Mouse (Mus musculus): Measurements from ENCODE around the gene Thrb.

Thrb gene

DNA sequence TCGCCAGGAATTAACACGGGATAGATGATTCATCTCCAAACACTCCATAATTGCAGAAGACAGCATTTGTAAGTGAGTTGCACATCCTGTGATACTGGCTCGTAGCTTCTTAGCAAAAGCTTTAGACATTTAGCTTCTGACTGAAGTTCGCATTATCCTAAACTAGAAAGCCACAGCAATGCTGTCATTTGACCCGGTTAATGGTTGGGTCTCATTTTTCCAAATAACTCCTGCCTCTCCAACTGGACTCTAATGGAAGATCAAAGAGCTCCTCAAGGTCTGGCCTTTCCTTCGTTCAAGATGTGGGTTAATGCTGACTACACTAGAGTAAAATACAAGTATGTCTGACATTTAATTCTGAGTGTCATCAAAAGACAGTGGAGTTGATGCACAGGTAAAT, 208.3 kb downstream of the Thrb start:
- DNase-seq (ENCODE audit: extremely low spot score, low read depth, low spot score) = no peak

DNA sequence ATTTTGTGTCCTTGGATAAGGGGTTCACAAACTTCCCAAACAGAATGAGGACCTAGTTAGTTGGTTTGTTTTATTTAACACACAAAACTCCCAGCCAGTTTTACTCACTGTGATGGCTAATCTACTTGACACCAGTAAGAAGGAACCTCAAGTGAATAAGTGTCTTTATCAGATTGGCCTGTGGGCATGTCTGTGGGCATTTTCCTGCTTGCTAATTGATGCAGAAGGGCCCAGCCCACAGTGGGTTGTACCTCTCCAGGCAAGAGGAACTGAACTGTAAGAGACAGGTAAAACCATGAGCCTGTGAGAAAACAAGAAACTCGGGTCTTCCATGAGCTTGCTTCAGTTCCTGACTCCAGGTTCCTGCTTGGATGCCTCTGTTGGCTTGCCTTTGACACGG, 215.9 kb downstream of the Thrb start:
- DNase-seq (ENCODE audit: extremely low spot score, low read depth, low spot score) = no peak

DNA sequence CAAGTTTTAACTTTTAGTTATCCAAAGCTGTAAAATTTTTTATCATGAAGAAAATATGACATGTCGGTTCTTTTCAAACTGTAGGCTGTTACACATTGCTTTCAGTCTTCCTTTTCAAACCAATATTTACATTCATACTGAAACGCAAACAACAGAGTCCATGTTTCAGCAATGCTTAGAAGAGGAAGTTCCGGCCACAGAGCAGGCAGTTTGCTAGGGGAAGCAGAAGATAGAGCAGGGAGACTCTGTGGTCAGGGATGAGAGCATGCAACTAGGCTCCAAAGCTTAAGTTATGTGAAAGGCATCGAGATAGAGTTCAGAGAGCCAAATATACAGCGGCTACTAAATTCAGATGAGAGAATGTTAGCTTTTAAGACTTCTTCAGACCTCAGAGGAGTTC, 219.4 kb downstream of the Thrb start:
- DNase-seq (ENCODE audit: extremely low spot score, low read depth, low spot score) = no peak

DNA sequence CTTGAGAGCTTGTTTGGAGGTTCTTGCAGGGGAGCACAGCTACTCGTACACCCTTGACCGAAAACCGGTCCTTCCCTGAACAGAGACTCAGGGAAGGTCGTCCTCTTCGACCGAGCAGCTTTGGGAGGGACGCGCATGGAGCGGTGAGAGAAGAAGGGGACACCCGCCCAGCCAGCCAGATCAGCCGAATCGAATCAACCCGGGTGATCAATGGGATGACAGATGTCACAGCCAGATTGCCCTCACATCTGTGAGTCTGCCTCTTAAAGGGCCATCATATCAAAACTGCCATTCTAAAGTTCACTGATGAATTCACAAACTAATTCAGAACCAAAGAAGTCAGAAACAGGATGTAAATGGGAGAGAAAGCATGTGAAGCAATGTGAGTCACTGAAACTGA, 224.8 kb downstream of the Thrb start:
- DNase-seq (ENCODE audit: extremely low spot score, low read depth, low spot score) = no peak

DNA sequence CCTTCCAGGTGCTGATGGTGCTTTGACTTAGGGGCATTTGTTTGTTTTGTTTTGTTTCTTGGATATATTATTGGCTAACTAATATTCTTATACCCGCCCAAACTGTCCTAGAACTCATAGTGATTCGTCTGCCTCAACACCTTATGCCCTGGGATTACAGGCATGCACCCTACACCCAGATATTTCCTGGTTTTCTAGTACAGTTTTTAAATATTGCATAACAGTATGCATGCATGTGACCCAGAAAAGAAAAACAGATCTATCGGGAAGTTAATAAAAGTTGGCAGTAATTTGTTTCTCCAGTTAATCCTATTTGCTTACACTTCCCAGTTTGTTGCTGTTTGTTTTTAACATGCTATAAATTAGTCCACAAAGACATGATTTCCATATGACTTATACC, 225.3 kb downstream of the Thrb start:
- no peak for DNase-seq (ENCODE audit: extremely low spot score, low read depth, low spot score)

DNA sequence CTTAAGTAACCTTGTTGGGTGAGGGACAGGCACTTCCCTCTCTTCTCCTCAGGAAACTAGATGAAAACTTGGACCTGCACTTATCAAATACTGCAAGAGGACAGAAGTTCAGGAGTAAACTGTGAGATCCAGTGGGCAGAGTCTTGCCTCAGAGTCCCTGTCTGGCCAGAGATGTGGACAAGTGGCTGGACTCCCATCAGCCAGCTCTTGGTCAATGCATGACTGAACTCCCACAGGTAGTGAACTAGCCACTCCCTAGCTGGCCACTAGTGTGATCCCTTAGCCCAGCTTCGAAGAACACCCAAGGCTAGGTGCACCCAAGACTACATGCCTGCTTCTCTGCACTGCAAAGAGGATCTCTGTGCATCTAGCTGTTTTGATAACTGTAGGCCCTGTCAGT, 234.7 kb downstream of the Thrb start:
- no peak for DNase-seq (ENCODE audit: extremely low spot score, low read depth, low spot score)

DNA sequence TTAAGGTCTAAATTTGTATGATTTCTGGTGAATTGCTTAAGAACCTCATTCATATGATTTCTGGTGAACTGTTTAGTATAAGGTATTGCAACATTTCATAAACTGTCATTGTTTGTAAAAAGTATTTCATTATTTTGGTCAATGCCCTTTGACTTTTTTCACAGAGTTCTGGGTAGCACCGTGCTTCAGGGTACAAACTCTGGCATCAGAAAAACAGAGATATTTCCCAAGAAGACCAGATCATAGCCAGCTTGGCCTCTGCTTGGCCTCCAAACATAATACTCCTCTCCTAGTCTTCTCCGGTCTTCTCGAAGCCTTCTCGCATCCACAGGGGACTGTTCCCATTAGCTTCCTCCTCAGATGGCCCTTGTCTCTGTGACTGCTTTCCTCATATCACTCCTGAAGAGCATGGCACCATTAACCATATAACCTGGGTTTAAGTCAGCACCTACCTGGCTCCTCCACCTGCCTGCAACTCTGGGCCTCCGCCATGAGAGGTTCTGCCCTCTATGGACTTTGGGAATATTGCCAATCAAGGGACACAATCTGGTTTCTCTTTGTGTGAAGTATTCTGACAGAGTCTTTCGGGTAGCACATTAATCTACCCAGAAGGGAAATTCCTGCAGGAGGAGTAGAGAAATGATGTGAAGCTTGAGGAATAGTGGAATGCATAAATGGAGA, 239.8 kb downstream of the Thrb start:
- DNase-seq (ENCODE audit: extremely low spot score, low read depth, low spot score) = no peak

DNA sequence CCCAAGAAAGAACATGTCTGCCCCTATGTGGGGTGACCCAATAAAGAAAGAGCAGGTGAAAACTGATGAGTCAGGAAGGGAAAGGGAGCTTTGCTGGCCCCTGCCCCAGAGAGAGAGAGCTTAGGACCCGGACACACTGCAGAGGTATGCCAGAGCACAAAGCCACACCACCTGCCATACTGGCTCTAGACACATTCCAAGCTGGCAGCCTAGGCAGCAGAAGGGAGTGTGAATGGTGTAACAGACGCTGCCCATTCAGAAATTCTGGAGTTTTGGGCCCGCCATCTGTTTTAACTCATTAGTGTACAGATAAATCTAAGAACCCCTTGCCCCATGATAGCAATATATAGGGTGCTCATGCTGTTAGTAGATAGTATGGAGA, 240.3 kb downstream of the Thrb start:
- DNase-seq (ENCODE audit: extremely low spot score, low read depth, low spot score) = no peak

DNA sequence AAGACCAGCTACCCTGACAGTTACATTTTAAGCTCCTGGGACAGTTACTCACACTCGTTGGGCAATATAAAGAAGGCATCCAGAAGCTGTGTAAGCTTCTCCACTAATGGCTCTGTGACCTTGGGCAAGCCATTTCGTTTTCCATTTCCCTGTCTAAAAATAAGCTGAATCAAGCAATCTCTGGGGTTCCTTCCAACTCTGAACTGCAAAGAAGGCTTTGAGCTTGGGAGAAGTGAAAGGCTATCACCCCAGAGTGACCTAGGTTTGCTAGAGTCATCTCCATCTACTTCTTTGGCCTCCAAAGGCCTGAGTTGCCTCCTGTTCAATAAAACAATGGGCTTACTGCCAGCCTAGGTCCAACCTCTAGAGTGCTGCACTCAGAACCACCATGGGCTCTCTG, 242.4 kb downstream of the Thrb start:
- no peak for DNase-seq (ENCODE audit: extremely low spot score, low read depth, low spot score)

DNA sequence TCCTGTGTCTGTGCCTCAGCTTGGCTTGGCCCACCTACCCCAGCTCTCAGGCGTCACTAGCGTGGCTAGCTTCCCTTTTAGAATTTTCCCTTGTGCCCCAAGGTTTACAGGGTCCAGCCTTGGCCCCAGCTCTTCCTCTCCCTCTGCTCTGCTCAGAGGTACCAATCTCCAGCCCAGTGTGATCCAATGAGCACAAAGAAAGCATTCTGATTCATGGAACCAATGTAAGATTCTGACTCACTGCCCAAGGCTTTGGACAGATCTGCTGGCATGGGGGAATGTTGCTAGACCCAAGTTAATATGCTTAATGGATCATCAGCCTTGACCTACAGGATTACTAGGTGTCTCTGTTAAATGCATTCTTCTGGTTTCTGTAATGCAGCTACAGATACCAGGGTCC, 243.1 kb downstream of the Thrb start:
- DNase-seq (ENCODE audit: extremely low spot score, low read depth, low spot score) = no peak

DNA sequence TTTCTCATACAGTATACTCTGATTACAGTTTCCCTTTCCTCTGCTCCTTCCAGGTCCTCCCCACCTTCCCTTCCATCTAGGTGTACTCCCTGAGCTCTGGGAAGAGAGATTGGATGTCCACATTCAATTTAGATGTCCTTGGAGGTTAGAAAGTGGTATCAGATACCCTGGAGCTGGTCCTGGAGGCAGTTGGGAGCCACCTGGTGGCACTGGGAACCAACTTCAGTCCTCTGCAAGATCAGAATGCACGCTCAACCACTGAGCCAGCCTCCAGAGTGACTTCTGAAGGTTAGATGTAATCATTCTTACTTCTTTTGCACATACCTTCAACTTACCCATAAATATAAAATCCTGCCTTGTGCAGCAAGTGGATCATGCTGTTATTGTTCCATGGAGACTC, 244.5 kb downstream of the Thrb start:
- no peak for DNase-seq (ENCODE audit: extremely low spot score, low read depth, low spot score)

DNA sequence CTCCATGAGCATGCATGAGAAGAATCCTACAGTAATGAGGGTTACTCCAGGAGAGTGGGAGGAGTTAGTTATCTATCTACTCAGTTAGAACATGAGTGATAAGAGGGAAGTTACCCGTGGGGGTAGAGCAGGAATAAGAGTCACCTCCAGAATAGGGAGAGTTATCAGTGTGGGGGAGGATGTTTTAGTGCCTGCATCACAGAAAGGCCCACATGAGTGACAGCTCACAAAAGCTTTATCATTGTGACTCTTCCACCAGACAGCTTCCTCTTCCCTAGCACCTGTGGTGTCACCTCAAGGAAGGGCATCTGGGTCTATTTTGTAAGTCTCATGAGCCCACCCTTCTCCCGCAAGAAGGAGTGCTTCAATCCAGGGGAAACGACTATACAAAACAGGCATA, 245.6 kb downstream of the Thrb start:
- no peak for DNase-seq (ENCODE audit: extremely low spot score, low read depth, low spot score)

DNA sequence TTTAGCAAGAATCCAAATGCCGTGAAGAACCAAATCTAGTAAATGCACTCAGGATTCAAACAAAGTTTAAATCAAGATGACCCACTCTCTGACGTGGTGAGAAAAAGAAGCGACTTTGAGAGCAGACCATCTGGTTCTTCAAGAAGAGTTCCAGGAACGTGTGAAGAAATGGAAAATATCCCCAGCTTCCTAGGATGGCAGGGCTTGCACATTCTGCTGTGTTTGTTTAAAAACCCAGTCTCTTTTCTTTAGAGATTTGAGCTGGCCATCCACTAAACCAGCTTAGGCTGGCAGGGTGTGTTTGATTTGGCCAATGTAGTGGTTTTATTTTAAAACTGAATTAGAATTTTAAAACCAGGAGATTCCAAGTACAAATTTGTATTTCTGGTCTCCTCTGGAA, 246.9 kb downstream of the Thrb start:
- no peak for DNase-seq (ENCODE audit: extremely low spot score, low read depth, low spot score)

DNA sequence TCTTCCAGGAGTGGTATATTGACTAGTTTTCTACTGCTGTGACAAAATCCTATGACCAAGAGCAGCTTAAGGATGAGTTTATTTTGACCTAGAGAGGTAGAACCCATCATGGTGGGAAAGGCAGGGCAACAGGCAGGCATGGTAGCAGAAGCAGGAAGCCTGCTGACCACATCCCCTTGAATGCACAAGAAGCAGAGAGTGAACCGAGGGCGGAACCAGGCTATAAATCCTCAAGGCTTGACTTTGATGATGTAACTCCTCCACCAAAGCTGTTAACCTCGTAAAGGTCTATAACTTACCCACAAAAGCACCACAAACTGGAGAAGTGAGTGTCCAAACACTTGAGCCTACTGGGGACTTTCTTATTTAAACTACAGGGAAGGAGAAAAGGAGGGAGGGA, 251.1 kb downstream of the Thrb start:
- no peak for DNase-seq (ENCODE audit: extremely low spot score, low read depth, low spot score)

DNA sequence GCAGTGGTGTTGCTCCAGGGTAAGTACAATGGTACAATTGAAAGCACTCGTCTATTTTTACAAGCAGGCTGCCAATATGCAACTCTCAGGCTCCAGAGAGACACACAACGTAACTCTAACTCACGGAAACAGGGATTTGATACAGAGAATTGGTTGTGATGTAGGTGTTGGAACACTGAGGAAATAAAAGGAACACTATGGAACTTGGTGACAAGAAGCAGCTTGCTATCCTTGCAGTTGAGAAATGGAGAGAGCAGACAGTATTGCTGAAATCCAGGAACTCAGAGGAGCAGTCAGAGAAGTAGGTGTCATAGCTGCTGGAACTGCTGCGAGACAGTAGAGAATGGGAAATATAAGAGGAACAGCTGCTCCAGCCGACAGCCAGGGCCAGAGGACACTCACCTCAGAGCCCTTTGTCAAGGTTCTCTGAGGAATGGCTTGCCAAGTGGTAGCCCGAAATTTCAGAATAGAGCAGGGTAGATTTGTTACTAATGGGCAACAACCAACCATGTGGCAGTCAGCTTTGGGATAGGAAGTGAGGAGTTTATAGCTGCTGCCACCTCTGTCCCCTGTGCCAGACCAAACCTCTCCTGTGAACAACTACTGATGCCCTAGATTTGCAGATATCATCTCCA, 252.6 kb downstream of the Thrb start:
- DNase-seq (ENCODE audit: extremely low spot score, low read depth, low spot score) = no peak

DNA sequence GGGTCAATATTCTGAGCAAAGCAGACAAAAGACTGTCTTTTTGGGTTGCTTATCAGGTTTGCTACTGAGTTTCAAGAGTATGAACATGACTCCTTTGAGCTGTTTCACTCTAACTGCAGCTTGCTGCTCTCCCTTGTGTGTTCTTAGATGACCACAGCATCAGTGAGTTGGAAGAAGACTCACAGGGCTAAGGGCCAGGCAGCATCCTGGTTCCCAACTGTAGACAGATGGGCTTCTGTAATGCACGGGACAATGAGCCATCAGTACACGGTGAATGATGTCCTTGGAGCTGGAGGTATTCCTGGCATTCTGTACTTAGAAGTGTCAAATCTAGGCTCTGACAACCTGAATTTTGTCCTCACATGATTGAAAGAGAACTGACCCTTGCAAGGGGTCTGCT, 255.5 kb downstream of the Thrb start:
- DNase-seq (ENCODE audit: extremely low spot score, low read depth, low spot score) = no peak

DNA sequence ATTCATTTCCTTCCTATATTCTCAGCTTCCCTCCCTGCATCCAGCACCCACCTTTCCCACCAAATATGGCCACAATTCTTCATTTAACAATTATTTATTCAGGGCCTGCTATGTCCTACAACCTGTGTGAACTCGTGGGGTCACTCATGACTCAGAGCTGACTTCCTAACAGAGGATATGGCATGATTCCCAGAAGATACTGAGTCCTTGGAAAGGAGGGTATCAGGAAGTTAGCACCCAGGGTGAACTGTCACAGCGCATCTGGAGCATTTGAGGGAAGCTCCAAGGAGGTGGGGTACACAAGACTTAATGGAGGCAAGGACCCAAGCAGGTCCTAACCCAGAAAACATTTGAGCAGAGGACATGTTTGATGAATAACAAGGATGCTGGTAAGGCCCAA, 256.6 kb downstream of the Thrb start:
- no peak for DNase-seq (ENCODE audit: extremely low spot score, low read depth, low spot score)

DNA sequence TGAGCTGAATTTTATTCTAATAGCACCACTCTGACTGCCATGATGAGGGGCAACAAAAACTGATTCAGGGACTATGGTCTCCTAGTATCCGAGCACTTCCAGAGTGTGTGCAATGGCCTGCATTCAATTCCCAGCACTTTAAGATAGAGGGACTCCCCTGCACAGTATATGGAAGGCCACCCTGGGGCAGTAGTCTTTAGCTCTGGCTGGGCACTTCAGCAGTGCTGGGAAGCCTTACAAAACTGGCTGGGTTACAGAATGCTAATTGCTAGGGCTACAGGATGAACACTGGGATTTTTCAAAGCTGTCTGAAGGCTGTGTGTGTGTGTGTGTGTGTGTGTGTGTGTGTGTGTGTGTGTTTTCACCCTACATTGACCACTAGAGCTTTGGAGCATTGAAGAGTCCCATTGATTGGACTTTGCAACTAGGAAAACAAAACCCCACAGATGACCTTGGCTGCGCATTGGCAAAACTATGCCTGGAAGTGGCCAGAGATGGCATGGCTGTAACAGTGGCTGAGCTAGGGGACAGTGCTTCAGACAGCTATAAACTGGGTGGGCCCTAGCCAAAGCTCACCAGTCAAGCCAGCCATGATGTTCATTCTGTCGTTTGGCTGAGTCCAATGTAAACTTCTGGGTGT, 257.2 kb downstream of the Thrb start:
- no peak for DNase-seq (ENCODE audit: extremely low spot score, low read depth, low spot score)

DNA sequence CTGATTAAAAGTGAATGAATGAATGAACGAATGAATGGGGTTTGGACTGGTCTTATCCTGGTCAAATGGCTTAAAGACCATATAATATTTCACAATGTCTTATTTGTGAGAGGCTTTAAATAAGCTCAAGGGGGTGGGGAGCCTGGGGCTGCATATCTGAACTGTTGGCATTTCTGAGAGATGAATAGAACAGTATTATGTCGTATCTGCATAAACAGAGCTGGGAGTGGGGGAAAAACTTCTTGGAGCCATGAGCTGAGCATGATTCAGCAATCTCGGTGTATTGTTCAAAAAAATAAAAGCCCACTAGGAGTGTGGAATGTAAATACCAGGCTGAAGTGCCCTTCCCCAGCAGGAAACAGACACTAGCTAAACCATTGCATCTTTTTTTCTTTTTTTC, 257.8 kb downstream of the Thrb start:
- DNase-seq (ENCODE audit: extremely low spot score, low read depth, low spot score) = no peak

DNA sequence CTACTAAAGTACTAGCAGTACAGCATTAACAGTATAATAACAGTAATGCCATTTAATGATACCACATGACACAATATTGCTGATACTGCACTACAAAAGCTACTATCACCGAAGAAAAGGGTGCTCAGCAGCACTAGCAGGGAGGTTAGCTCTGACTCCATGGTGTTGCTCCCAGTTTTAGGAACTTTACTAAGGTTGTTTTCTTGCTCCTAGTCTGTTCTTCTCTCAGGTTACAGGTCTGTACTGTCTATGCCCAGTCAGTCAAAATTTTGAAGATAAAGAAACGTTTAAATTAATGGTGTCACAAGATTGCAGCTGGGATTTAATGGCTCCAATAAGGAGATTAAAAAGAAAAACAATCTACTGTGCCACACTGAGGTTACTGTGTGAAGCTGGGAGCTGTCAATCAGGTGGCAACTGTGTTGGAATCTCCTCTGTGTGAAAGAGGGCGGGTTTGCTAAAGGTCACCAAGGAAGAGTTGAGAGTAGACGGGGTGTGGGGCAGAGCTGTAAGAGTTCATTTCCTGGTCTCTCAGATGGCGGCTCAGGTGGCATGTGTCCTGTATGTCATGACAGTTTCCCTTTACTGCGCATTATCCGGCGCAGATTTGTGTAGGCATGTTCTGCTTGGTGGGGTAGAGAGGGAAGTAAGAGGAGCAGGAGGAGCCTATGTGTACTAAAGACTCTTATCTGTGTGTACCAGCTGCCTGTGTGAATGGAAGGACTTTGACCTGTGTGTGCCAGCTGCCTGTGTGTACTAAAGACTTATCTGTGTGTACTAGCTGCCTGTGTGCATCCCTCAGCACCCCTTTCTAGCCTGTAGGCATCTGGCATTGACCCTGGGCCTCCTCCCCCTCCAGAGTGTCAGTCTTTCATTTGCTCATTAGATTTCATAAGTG, 263.0 kb downstream of the Thrb start:
- DNase-seq (ENCODE audit: extremely low spot score, low read depth, low spot score) = no peak

DNA sequence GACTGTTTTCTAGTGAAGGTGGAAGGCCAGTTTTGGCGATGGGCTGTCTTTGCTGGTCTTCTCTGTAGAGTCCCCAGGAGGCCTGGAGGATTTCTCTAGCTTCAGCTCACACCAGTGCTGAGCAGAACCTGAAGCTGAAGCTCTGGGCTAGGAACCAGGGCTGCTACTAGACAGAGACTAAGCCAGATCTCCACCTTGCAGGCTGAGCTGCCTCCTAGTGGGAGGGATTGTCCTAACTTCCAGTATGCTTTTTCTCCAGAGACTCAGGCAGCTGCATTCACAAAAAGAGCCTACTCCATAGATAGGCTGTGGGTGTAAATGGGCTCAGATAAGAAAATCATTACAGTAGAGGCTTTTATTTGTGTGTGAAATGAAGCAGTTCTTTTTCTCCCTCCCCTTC, 267.4 kb downstream of the Thrb start:
- DNase-seq (ENCODE audit: extremely low spot score, low read depth, low spot score) = no peak

DNA sequence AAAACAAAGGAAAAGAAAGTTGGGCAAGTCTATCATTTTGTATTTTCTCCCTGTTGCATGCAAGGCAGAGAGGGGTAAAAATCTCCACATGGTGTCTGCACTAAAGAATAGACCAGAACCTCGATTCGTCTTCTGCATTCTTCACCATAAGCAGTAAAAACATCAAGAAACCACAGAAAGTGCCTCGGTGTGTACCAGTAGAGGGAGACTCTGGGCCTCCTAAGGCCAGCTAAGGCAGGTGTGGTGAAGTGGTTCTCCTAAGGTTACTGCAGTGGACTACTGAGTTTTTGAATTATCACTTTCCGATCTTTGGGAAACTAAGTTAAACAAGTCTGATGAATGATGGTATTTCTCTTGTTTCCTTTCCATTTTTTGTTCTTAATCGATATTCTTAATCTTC, 269.5 kb downstream of the Thrb start:
- DNase-seq (ENCODE audit: extremely low spot score, low read depth, low spot score) = no peak
